Mouse (Mus musculus) hindbrain, embryonic 10.5 days (tissue): Measurements from ENCODE around the gene Rpl3. TPM values are rescaled to one million over a fixed set of nuclear protein-coding genes. Genes with fewer than 3 reads are reported as not detected.

Source experiments
- DNase-seq: peaks from one replicate; pipeline ENCODE4 v3.0.0-alpha.2; 2017; ENCODE audit warnings: low spot score
- H3K27ac ChIP-seq: fragments of 300-500 bp; sonication (generic); 2 replicates; pipeline ENCODE4 v1.5.1; 2016; ENCODE audit warnings: mild to moderate bottlenecking, moderate library complexity
- H3K27me3 ChIP-seq: fragments of 300-500 bp; sonication (generic); 2 replicates; pipeline ENCODE4 v1.6.1; 2016; ENCODE audit warnings: mild to moderate bottlenecking; ENCODE audit not compliant: poor library complexity, insufficient read depth, severe bottlenecking
- H3K36me3 ChIP-seq: fragments of 300-500 bp; sonication (generic); 2 replicates; pipeline ENCODE4 v1.6.1; 2016; ENCODE audit warnings: mild to moderate bottlenecking, moderate library complexity
- H3K4me1 ChIP-seq: fragments of 300-500 bp; sonication (generic); replicated peaks from 2 replicates; pipeline ENCODE4 v1.6.1; 2016; ENCODE audit warnings: mild to moderate bottlenecking
- H3K4me3 ChIP-seq: fragments of 300-500 bp; sonication (generic); 2 replicates; pipeline ENCODE4 v1.5.1; 2016; ENCODE audit warnings: mild to moderate bottlenecking, moderate library complexity
- H3K9me3 ChIP-seq: fragments of 300-500 bp; sonication (generic); 2 replicates; pipeline ENCODE4 v1.6.1; 2016; ENCODE audit warnings: mild to moderate bottlenecking, moderate library complexity
- WGBS: fragments of 180-500 bp; shearing (Covaris S2); methylation state at CpG from one replicate; pipeline ENCODE4 v1.1.7; 2016; 5-methylcytosine and 5-hydroxymethylcytosine counted together
- polyA plus RNA-seq: library from polyadenylated mRNA; unstranded; fragments of >200 nt; fragmentation: Nextera tagmentation; extraction: Ambion mirVana; gene quantifications from 2 replicates; pipeline ENCODE4 v1.2.1, GENCODE M21; 2016

Gene Rpl3
- polyA plus RNA-seq, 1 experiment from 2014 or later = 806 TPM

GRCm38 (mm10) chr15:80034913-80035312 lies 56.8 kb downstream of the Rpl3 start:
- H3K4me1 ChIP-seq = peaks cover 5% of the 10 kb centered on the region; the same call in 1 of the 2 replicates
- no peak overlapping the region for H3K27ac ChIP-seq
- DNase-seq = no peak
- H3K9me3 ChIP-seq = peaks cover 15% of the 10 kb centered on the region; the same call in 1 of the 2 replicates
- no peaks in the 10 kb centered on the region for H3K36me3 ChIP-seq
- H3K4me3 ChIP-seq = no peak overlapping the region
- H3K27me3 ChIP-seq = no peaks in the 10 kb centered on the region

DNA sequence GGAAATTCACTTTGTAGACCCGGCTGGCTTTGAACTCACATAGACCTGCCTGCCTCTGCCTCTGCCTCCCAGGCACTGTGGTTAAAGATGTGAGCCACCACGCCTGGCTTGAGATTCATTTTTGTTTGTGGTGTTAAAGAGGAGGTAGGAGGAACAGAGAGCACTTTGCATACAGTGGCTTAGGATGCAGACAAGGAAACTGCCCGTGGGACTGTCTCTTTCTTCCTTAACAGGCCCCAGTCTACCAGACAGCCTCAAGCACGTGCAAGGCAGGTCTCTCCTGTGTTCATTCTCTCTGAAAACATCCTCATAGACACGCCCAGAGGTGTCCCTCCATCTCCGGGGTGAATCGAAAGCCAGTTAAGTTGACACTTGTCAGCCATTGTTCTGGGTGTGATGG lies 57.3 kb downstream of the Rpl3 start:
- H3K27ac ChIP-seq = no peak overlapping the region
- WGBS = 77% methylated on average over 7 of the region's 7 CpGs
- peaks cover 5% of the 10 kb centered on the region; the same call in 1 of the 2 replicates for H3K4me1 ChIP-seq
- peaks cover 15% of the 10 kb centered on the region; the same call in 1 of the 2 replicates for H3K9me3 ChIP-seq
- H3K4me3 ChIP-seq = no peak overlapping the region
- no peaks in the 10 kb centered on the region for H3K27me3 ChIP-seq
- H3K36me3 ChIP-seq = no peaks in the 10 kb centered on the region
- no peak for DNase-seq

GRCm38 (mm10) chr15:80031133-80031532 lies 60.5 kb downstream of the Rpl3 start:
- Histone ChIP-seq H3K9me3 (peaks cover 9% of the 10 kb centered on the region; the same call in 1 of the 2 replicates), H3K27me3 (0 out of 2 replicates have a peak, but pooled peaks cover 3% of the 10 kb centered on the region), H3K4me1 (peaks cover 21% of the 10 kb centered on the region), H3K4me3 (no peak overlapping the region), H3K36me3 (no peaks in the 10 kb centered on the region), H3K27ac (no peak overlapping the region)
- WGBS = 91% methylated on average over 4 of the region's 4 CpGs
- DNase-seq = no peak

GRCm38 (mm10) chr15:80030399-80030798 lies 61.3 kb downstream of the Rpl3 start:
- Histone ChIP-seq H3K27me3 (0 out of 2 replicates have a peak, but pooled peaks cover 3% of the 10 kb centered on the region), H3K9me3 (peaks cover 9% of the 10 kb centered on the region; the same call in 1 of the 2 replicates), H3K4me3 (no peak overlapping the region), H3K4me1 (peaks cover 28% of the 10 kb centered on the region), H3K27ac (no peak overlapping the region), H3K36me3 (no peaks in the 10 kb centered on the region)
- WGBS = 93% methylated on average over 10 of the region's 10 CpGs
- no peak for DNase-seq

DNA sequence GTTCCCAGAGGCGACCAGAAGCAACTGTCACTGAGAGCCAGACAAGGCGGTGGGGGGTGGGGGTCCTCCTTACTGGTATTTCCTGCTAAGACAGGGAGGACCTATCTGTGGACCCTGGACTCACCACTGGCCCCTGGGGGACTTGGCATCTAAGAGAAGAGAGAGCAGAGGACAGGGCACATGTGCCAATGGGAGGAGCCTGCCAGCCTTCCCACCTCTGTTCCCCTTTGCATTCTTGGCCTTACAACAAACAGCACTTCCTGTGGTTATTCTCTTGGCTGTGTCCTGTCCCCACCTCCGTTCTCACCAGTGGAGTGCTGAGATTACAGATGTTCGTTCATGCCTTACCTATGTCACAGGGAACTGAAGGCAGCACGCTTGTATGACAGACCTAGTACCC lies 62.8 kb downstream of the Rpl3 start:
- no peak for DNase-seq
- H3K27me3 ChIP-seq = 0 out of 2 replicates have a peak, but pooled peaks cover 3% of the 10 kb centered on the region
- no peak overlapping the region for H3K27ac ChIP-seq
- H3K4me1 ChIP-seq = peaks cover 37% of the 10 kb centered on the region
- WGBS = 81% methylated on average over 5 of the region's 5 CpGs
- no peaks in the 10 kb centered on the region for H3K36me3 ChIP-seq
- peaks cover 9% of the 10 kb centered on the region; the same call in 1 of the 2 replicates for H3K9me3 ChIP-seq
- H3K4me3 ChIP-seq = no peak overlapping the region

Other genes starting within 250 kb of the Rpl3 start
- gene Apobec3, start 200.2 kb downstream of the Rpl3 start, polyA plus RNA-seq = 6.9 and 9.0 TPM in 2 replicates
- 2.4 and 2.9 TPM in 2 replicates for gene Cbx7, start 120.7 kb downstream of the Rpl3 start, polyA plus RNA-seq
- gene Pdgfb, start 76.9 kb downstream of the Rpl3 start, polyA plus RNA-seq = 1.6 and 1.8 TPM in 2 replicates
- 7.6 and 7.7 TPM in 2 replicates for gene Syngr1, start 534 bp downstream of the Rpl3 start, polyA plus RNA-seq
- 41.3 and 42.8 TPM in 2 replicates for gene Tab1, start 41.3 kb upstream of the Rpl3 start, polyA plus RNA-seq
- gene Mgat3, start 81.9 kb upstream of the Rpl3 start, polyA plus RNA-seq = 6.3 and 8.6 TPM in 2 replicates
- 38.6 and 39.3 TPM in 2 replicates for gene Mief1, start 142.2 kb upstream of the Rpl3 start, polyA plus RNA-seq
- gene AC140267.1, start 144.0 kb upstream of the Rpl3 start, polyA plus RNA-seq = not detected in 2 replicates
- 111 TPM in 2 replicates for gene Atf4, start 163.3 kb upstream of the Rpl3 start, polyA plus RNA-seq
- gene Rps19bp1, start 172.4 kb upstream of the Rpl3 start, polyA plus RNA-seq = 67.4 TPM in 2 replicates
- gene Cacna1i, start 195.4 kb upstream of the Rpl3 start, polyA plus RNA-seq = 0.01 and 0.04 TPM in 2 replicates